Mouse (Mus musculus): Measurements from ENCODE around the gene Gm42878. TPM values are rescaled to one million over a fixed set of nuclear protein-coding genes. Genes with fewer than 3 reads are reported as not detected.
A peak's percentile ranks its signal among the peaks of the same experiment; 100 is the strongest.

Gene Gm42878
- polyA plus RNA-seq, 1 experiment from 2014 or later = not detected

GRCm38 (mm10) chr5:121569881-121570420 is 24.7 kb upstream of the Gm42878 start:
- peak; percentile 36 for DNase-seq
- ATAC-seq (ENCODE audit: low FRiP score, low TSS enrichment) = no peak

GRCm38 (mm10) chr5:121566035-121566681 is 20.9 kb upstream of the Gm42878 start:
- Histone ChIP-seq H3K9me3 (ENCODE audit: control insufficient read depth, low read length) (no peaks in the 10 kb centered on the region), H3K36me3 (ENCODE audit: control insufficient read depth, insufficient read depth, low read length) (peaks cover 6% of the 10 kb centered on the region; the same call in 1 of the 2 replicates), H3K4me1 (ENCODE audit: control insufficient read depth, insufficient read depth, low read length) (no peaks in the 10 kb centered on the region), H3K27me3 (ENCODE audit: control insufficient read depth, insufficient read depth, low read length) (no peaks in the 10 kb centered on the region), H3K4me3 (replicated peaks; ENCODE audit: low read depth, low read length) (no peak overlapping the region), H3K27ac (replicated peaks; ENCODE audit: low read depth, low read length) (no peak overlapping the region), H3K9ac (replicated peaks; ENCODE audit: low read length) (no peak overlapping the region), H3K4me2 (ENCODE audit: low read length) (no peak overlapping the region)
- 90% methylated on average over 16 of the region's 16 CpGs for WGBS
- DNase-seq = no peak
- ATAC-seq (ENCODE audit: low FRiP score, low TSS enrichment) = no peak

More at GRCm38 (mm10) chr5:121569881-121570420, 24.7 kb upstream of the Gm42878 start:
- Histone ChIP-seq H3K4me2 (ENCODE audit: low read length) (no peak overlapping the region), H3K36me3 (ENCODE audit: control insufficient read depth, insufficient read depth, low read length) (peaks cover 19% of the 10 kb centered on the region; the same call in 1 of the 2 replicates), H3K9ac (replicated peaks; ENCODE audit: low read length) (no peak overlapping the region), H3K4me3 (replicated peaks; ENCODE audit: low read depth, low read length) (no peak overlapping the region), H3K27ac (replicated peaks; ENCODE audit: low read depth, low read length) (no peak overlapping the region), H3K4me1 (ENCODE audit: control insufficient read depth, insufficient read depth, low read length) (no peaks in the 10 kb centered on the region), H3K9me3 (ENCODE audit: control insufficient read depth, low read length) (no peaks in the 10 kb centered on the region), H3K27me3 (ENCODE audit: control insufficient read depth, insufficient read depth, low read length) (no peaks in the 10 kb centered on the region)
- WGBS = 76% methylated on average over 8 of the region's 9 CpGs

- Histone ChIP-seq H3K4me1 (ENCODE audit: control insufficient read depth, insufficient read depth, low read length) (no peaks in the 10 kb centered on the region), H3K9ac (replicated peaks; ENCODE audit: low read length) (no peak overlapping the region), H3K36me3 (ENCODE audit: control insufficient read depth, insufficient read depth, low read length) (peaks cover 3% of the 10 kb centered on the region; the same call in 1 of the 2 replicates), H3K4me3 (replicated peaks; ENCODE audit: low read depth, low read length) (no peak overlapping the region), H3K27me3 (ENCODE audit: control insufficient read depth, insufficient read depth, low read length) (no peaks in the 10 kb centered on the region), H3K4me2 (ENCODE audit: low read length) (peak overlapping the region; percentile 30), H3K9me3 (ENCODE audit: control insufficient read depth, low read length) (no peaks in the 10 kb centered on the region), H3K27ac (replicated peaks; ENCODE audit: low read depth, low read length) (no peak overlapping the region)
- WGBS = 9% methylated on average over 11 of the region's 11 CpGs
- no peak for ATAC-seq (ENCODE audit: low FRiP score, low TSS enrichment)
- DNase-seq = peak; percentile 89
Observed at GRCm38 (mm10) chr5:121564468-121564895, 19.2 kb upstream of the Gm42878 start.

GRCm38 (mm10) chr5:121562436-121562835 is 17.2 kb upstream of the Gm42878 start:
- no peaks in the 10 kb centered on the region for H3K27me3 ChIP-seq (ENCODE audit: control insufficient read depth, insufficient read depth, low read length)
- no peaks in the 10 kb centered on the region for H3K36me3 ChIP-seq (ENCODE audit: control insufficient read depth, insufficient read depth, low read length)
- H3K27ac ChIP-seq (replicated peaks; ENCODE audit: low read depth, low read length) = no peak overlapping the region
- no peaks in the 10 kb centered on the region for H3K4me1 ChIP-seq (ENCODE audit: control insufficient read depth, insufficient read depth, low read length)
- ATAC-seq (ENCODE audit: low FRiP score, low TSS enrichment) (no peak), DNase-seq (no peak)
- WGBS = 84% methylated on average over 3 of the region's 3 CpGs
- H3K9me3 ChIP-seq (ENCODE audit: control insufficient read depth, low read length) = no peaks in the 10 kb centered on the region
- no peak overlapping the region for H3K9ac ChIP-seq (replicated peaks; ENCODE audit: low read length)
- no peak overlapping the region for H3K4me2 ChIP-seq (ENCODE audit: low read length)
- no peak overlapping the region for H3K4me3 ChIP-seq (replicated peaks; ENCODE audit: low read depth, low read length)

GRCm38 (mm10) chr5:121549196-121549595 is 3.9 kb upstream of the Gm42878 start:
- no peaks in the 10 kb centered on the region for H3K36me3 ChIP-seq (ENCODE audit: control insufficient read depth, insufficient read depth, low read length)
- no peaks in the 10 kb centered on the region for H3K27me3 ChIP-seq (ENCODE audit: control insufficient read depth, insufficient read depth, low read length)
- no peak overlapping the region for H3K4me3 ChIP-seq (replicated peaks; ENCODE audit: low read depth, low read length)
- WGBS = 86% methylated on average over 7 of the region's 7 CpGs
- no peak for ATAC-seq (ENCODE audit: low FRiP score, low TSS enrichment)
- no peak overlapping the region for H3K4me2 ChIP-seq (ENCODE audit: low read length)
- no peak overlapping the region for H3K27ac ChIP-seq (replicated peaks; ENCODE audit: low read depth, low read length)
- H3K9me3 ChIP-seq (ENCODE audit: control insufficient read depth, low read length) = no peaks in the 10 kb centered on the region
- H3K4me1 ChIP-seq (ENCODE audit: control insufficient read depth, insufficient read depth, low read length) = peaks cover 6% of the 10 kb centered on the region
- no peak overlapping the region for H3K9ac ChIP-seq (replicated peaks; ENCODE audit: low read length)
- DNase-seq = no peak

- Histone ChIP-seq H3K4me3 (replicated peaks; ENCODE audit: low read depth, low read length) (no peak overlapping the region), H3K27ac (replicated peaks; ENCODE audit: low read depth, low read length) (no peak overlapping the region)
- WGBS = 90% methylated on average over 3 of the region's 3 CpGs
Observed at GRCm38 (mm10) chr5:121547084-121547483, 1.8 kb upstream of the Gm42878 start.

GRCm38 (mm10) chr5:121546530-121546895 is 1.2 kb upstream of the Gm42878 start:
- no peak for ATAC-seq (ENCODE audit: low FRiP score, low TSS enrichment)
- DNase-seq = peak; percentile 66
- H3K27me3 ChIP-seq (ENCODE audit: control insufficient read depth, insufficient read depth, low read length) = no peaks in the 10 kb centered on the region
- 0 out of 2 replicates have a peak, but pooled peaks cover 2% of the 10 kb centered on the region for H3K36me3 ChIP-seq (ENCODE audit: control insufficient read depth, insufficient read depth, low read length)
- H3K4me3 ChIP-seq (replicated peaks; ENCODE audit: low read depth, low read length) = peak overlapping the region; percentile 100
- H3K27ac ChIP-seq (replicated peaks; ENCODE audit: low read depth, low read length) = peak overlapping the region; percentile 98; the same call in 1 of the 2 replicates
- WGBS = 46% methylated on average over 6 of the region's 6 CpGs
- peak overlapping the region; percentile 96; the same call in 1 of the 2 replicates for H3K9ac ChIP-seq (replicated peaks; ENCODE audit: low read length)
- no peaks in the 10 kb centered on the region for H3K9me3 ChIP-seq (ENCODE audit: control insufficient read depth, low read length)
- peaks cover 18% of the 10 kb centered on the region for H3K4me1 ChIP-seq (ENCODE audit: control insufficient read depth, insufficient read depth, low read length)
- H3K4me2 ChIP-seq (ENCODE audit: low read length) = peak overlapping the region; percentile 92

More at GRCm38 (mm10) chr5:121547084-121547483, 1.8 kb upstream of the Gm42878 start:
- H3K9me3 ChIP-seq (ENCODE audit: control insufficient read depth, low read length) = no peaks in the 10 kb centered on the region
- no peaks in the 10 kb centered on the region for H3K27me3 ChIP-seq (ENCODE audit: control insufficient read depth, insufficient read depth, low read length)
- 0 out of 2 replicates have a peak, but pooled peaks cover 2% of the 10 kb centered on the region for H3K36me3 ChIP-seq (ENCODE audit: control insufficient read depth, insufficient read depth, low read length)
- peaks cover 18% of the 10 kb centered on the region for H3K4me1 ChIP-seq (ENCODE audit: control insufficient read depth, insufficient read depth, low read length)
- DNase-seq (no peak), ATAC-seq (ENCODE audit: low FRiP score, low TSS enrichment) (no peak)
- H3K4me2 ChIP-seq (ENCODE audit: low read length) = no peak overlapping the region
- H3K9ac ChIP-seq (replicated peaks; ENCODE audit: low read length) = no peak overlapping the region

GRCm38 (mm10) chr5:121545793-121546529 is 679 bp upstream of the Gm42878 start, which contains the start of gene Mapkapk5:
Mapkapk5 (minus strand) TSS chr5:121545905.
- H3K9me3 ChIP-seq (ENCODE audit: control insufficient read depth, low read length) = no peaks in the 10 kb centered on the region
- ATAC-seq (ENCODE audit: low FRiP score, low TSS enrichment) = peak; percentile 96
- peak within 1 kb of the TSS; percentile 98 for H3K27ac ChIP-seq (replicated peaks; ENCODE audit: low read depth, low read length)
- 0 out of 2 replicates have a peak, but pooled peaks cover 2% of the 10 kb centered on the region for H3K36me3 ChIP-seq (ENCODE audit: control insufficient read depth, insufficient read depth, low read length)
- peak within 1 kb of the TSS; percentile 92 for H3K4me2 ChIP-seq (ENCODE audit: low read length)
- peak; percentile 99 for DNase-seq
- H3K27me3 ChIP-seq (ENCODE audit: control insufficient read depth, insufficient read depth, low read length) = no peaks in the 10 kb centered on the region
- peak within 1 kb of the TSS; percentile 96 for H3K9ac ChIP-seq (replicated peaks; ENCODE audit: low read length)
- WGBS = 1% methylated on average over 55 of the region's 55 CpGs
- H3K4me3 ChIP-seq (replicated peaks; ENCODE audit: low read depth, low read length) = peak within 1 kb of the TSS; percentile 100
- H3K4me1 ChIP-seq (ENCODE audit: control insufficient read depth, insufficient read depth, low read length) = peaks cover 18% of the 10 kb centered on the region
